Mouse (Mus musculus): ENCODE data around the gene Esyt1. TPM values are rescaled to one million over a fixed set of nuclear protein-coding genes. Genes with fewer than 3 reads are reported as not detected.

Gene Esyt1
- polyA plus RNA-seq, 1 experiment from 2014 or later, result 10.0 TPM

GRCm38 (mm10) chr10:128503532-128503931, 22.1 kb downstream of the Esyt1 start:
- no peak for ATAC-seq (ENCODE audit: low read depth)
- H3K27me3 ChIP-seq (ENCODE audit: control insufficient read depth, insufficient read depth, low read length), result no peaks in the 10 kb centered on the region
- no peaks in the 10 kb centered on the region for H3K9me3 ChIP-seq (ENCODE audit: control insufficient read depth, low read length)
- H3K4me1 ChIP-seq (ENCODE audit: control insufficient read depth, insufficient read depth, low read length), result peaks cover 6% of the 10 kb centered on the region; the same call in 1 of the 2 replicates
- no peak overlapping the region for H3K4me2 ChIP-seq (ENCODE audit: low read depth, low read length)
- H3K9ac ChIP-seq (replicated peaks; ENCODE audit: low read depth, low read length), result no peak overlapping the region
- no peak overlapping the region for H3K27ac ChIP-seq (ENCODE audit: low read depth, low read length)
- no peaks in the 10 kb centered on the region for H3K36me3 ChIP-seq (ENCODE audit: control insufficient read depth, insufficient read depth, low read length)
- no peak overlapping the region for H3K4me3 ChIP-seq (ENCODE audit: low read depth, low read length)
- 72% methylated on average over 8 of the region's 8 CpGs for WGBS

- Histone ChIP-seq H3K27me3 (ENCODE audit: control insufficient read depth, insufficient read depth, low read length) (no peaks in the 10 kb centered on the region), H3K4me2 (ENCODE audit: low read depth, low read length) (no peak overlapping the region), H3K36me3 (ENCODE audit: control insufficient read depth, insufficient read depth, low read length) (no peaks in the 10 kb centered on the region), H3K27ac (ENCODE audit: low read depth, low read length) (no peak overlapping the region), H3K9me3 (ENCODE audit: control insufficient read depth, low read length) (no peaks in the 10 kb centered on the region), H3K4me1 (ENCODE audit: control insufficient read depth, insufficient read depth, low read length) (peaks cover 6% of the 10 kb centered on the region; the same call in 1 of the 2 replicates), H3K4me3 (ENCODE audit: low read depth, low read length) (no peak overlapping the region), H3K9ac (replicated peaks; ENCODE audit: low read depth, low read length) (no peak overlapping the region)
- ATAC-seq (ENCODE audit: low read depth), result no peak
- 85% methylated on average over 5 of the region's 5 CpGs for WGBS
Observed at GRCm38 (mm10) chr10:128502341-128502740, 23.3 kb downstream of the Esyt1 start.

- peak overlapping the region; percentile 51 for H3K9ac ChIP-seq (replicated peaks; ENCODE audit: low read depth, low read length)
- H3K4me2 ChIP-seq (ENCODE audit: low read depth, low read length), result peak overlapping the region; percentile 77
- peaks cover 14% of the 10 kb centered on the region for H3K4me1 ChIP-seq (ENCODE audit: control insufficient read depth, insufficient read depth, low read length)
- ATAC-seq (ENCODE audit: low read depth), result peak; percentile 28; the same call in 1 of the 2 replicates
- H3K27ac ChIP-seq (ENCODE audit: low read depth, low read length), result peak overlapping the region; percentile 80
- 2% methylated on average over 21 of the region's 21 CpGs for WGBS
- H3K36me3 ChIP-seq (ENCODE audit: control insufficient read depth, insufficient read depth, low read length), result no peaks in the 10 kb centered on the region
- H3K4me3 ChIP-seq (ENCODE audit: low read depth, low read length), result peak overlapping the region; percentile 58
- no peaks in the 10 kb centered on the region for H3K9me3 ChIP-seq (ENCODE audit: control insufficient read depth, low read length)
- H3K27me3 ChIP-seq (ENCODE audit: control insufficient read depth, insufficient read depth, low read length), result no peaks in the 10 kb centered on the region
Observed at GRCm38 (mm10) chr10:128499116-128499671, 26.5 kb downstream of the Esyt1 start.

- ATAC-seq (ENCODE audit: low read depth), result peak; percentile 85
Observed at GRCm38 (mm10) chr10:128498590-128498989, 27.1 kb downstream of the Esyt1 start, which contains the start of gene Myl6b. TSS of gene Myl6b (minus strand) at chr10:128498685.

GRCm38 (mm10) chr10:128497134-128497737, 28.4 kb downstream of the Esyt1 start:
- Histone ChIP-seq H3K4me1 (ENCODE audit: control insufficient read depth, insufficient read depth, low read length) (peaks cover 17% of the 10 kb centered on the region), H3K27me3 (ENCODE audit: control insufficient read depth, insufficient read depth, low read length) (no peaks in the 10 kb centered on the region), H3K4me2 (ENCODE audit: low read depth, low read length) (0 out of 2 replicates have a peak overlapping the region, but pooled peaks have one; percentile 21), H3K36me3 (ENCODE audit: control insufficient read depth, insufficient read depth, low read length) (no peaks in the 10 kb centered on the region), H3K9me3 (ENCODE audit: control insufficient read depth, low read length) (no peaks in the 10 kb centered on the region), H3K9ac (replicated peaks; ENCODE audit: low read depth, low read length) (0 out of 2 replicates have a peak overlapping the region, but pooled peaks have one; percentile 5), H3K27ac (ENCODE audit: low read depth, low read length) (no peak overlapping the region), H3K4me3 (ENCODE audit: low read depth, low read length) (no peak overlapping the region)
- 45% methylated on average over 6 of the region's 6 CpGs for WGBS
- ATAC-seq (ENCODE audit: low read depth), result no peak

More at GRCm38 (mm10) chr10:128498590-128498989, 27.1 kb downstream of the Esyt1 start, which contains the start of gene Myl6b:
- Histone ChIP-seq H3K9ac (replicated peaks; ENCODE audit: low read depth, low read length) (peak within 1 kb of the TSS; percentile 51), H3K4me3 (ENCODE audit: low read depth, low read length) (peak within 1 kb of the TSS; percentile 58), H3K4me1 (ENCODE audit: control insufficient read depth, insufficient read depth, low read length) (peaks cover 14% of the 10 kb centered on the region), H3K9me3 (ENCODE audit: control insufficient read depth, low read length) (no peaks in the 10 kb centered on the region), H3K27me3 (ENCODE audit: control insufficient read depth, insufficient read depth, low read length) (no peaks in the 10 kb centered on the region), H3K36me3 (ENCODE audit: control insufficient read depth, insufficient read depth, low read length) (no peaks in the 10 kb centered on the region), H3K27ac (ENCODE audit: low read depth, low read length) (peak within 1 kb of the TSS; percentile 80), H3K4me2 (ENCODE audit: low read depth, low read length) (peak within 1 kb of the TSS; percentile 77)
- WGBS, result under 1% methylated on average over 27 of the region's 27 CpGs

- Histone ChIP-seq H3K9ac (replicated peaks; ENCODE audit: low read depth, low read length) (0 out of 2 replicates have a peak overlapping the region, but pooled peaks have one; percentile 5), H3K27me3 (ENCODE audit: control insufficient read depth, insufficient read depth, low read length) (no peaks in the 10 kb centered on the region), H3K4me2 (ENCODE audit: low read depth, low read length) (no peak overlapping the region), H3K36me3 (ENCODE audit: control insufficient read depth, insufficient read depth, low read length) (peaks cover under 1% of the 10 kb centered on the region; the same call in 1 of the 2 replicates), H3K4me3 (ENCODE audit: low read depth, low read length) (no peak overlapping the region), H3K4me1 (ENCODE audit: control insufficient read depth, insufficient read depth, low read length) (peaks cover 23% of the 10 kb centered on the region), H3K9me3 (ENCODE audit: control insufficient read depth, low read length) (no peaks in the 10 kb centered on the region), H3K27ac (ENCODE audit: low read depth, low read length) (no peak overlapping the region)
- 35% methylated on average over 6 of the region's 6 CpGs for WGBS
- no peak for ATAC-seq (ENCODE audit: low read depth)
Observed at GRCm38 (mm10) chr10:128496509-128497077, 29.1 kb downstream of the Esyt1 start.

- Histone ChIP-seq H3K9ac (replicated peaks; ENCODE audit: low read depth, low read length) (no peak overlapping the region), H3K4me1 (ENCODE audit: control insufficient read depth, insufficient read depth, low read length) (peaks cover 30% of the 10 kb centered on the region), H3K9me3 (ENCODE audit: control insufficient read depth, low read length) (no peaks in the 10 kb centered on the region), H3K4me3 (ENCODE audit: low read depth, low read length) (no peak overlapping the region), H3K27ac (ENCODE audit: low read depth, low read length) (no peak overlapping the region), H3K4me2 (ENCODE audit: low read depth, low read length) (no peak overlapping the region), H3K27me3 (ENCODE audit: control insufficient read depth, insufficient read depth, low read length) (no peaks in the 10 kb centered on the region), H3K36me3 (ENCODE audit: control insufficient read depth, insufficient read depth, low read length) (peaks cover 8% of the 10 kb centered on the region; the same call in 1 of the 2 replicates)
- WGBS, result 86% methylated on average over 4 of the region's 4 CpGs
- ATAC-seq (ENCODE audit: low read depth), result no peak
Observed at GRCm38 (mm10) chr10:128495903-128496302, 29.8 kb downstream of the Esyt1 start.

- 86% methylated on average over 2 of the region's 2 CpGs for WGBS
- no peaks in the 10 kb centered on the region for H3K27me3 ChIP-seq (ENCODE audit: control insufficient read depth, insufficient read depth, low read length)
- peaks cover 14% of the 10 kb centered on the region for H3K36me3 ChIP-seq (ENCODE audit: control insufficient read depth, insufficient read depth, low read length)
- no peak overlapping the region for H3K4me3 ChIP-seq (ENCODE audit: low read depth, low read length)
- no peaks in the 10 kb centered on the region for H3K9me3 ChIP-seq (ENCODE audit: control insufficient read depth, low read length)
- H3K4me1 ChIP-seq (ENCODE audit: control insufficient read depth, insufficient read depth, low read length), result peaks cover 30% of the 10 kb centered on the region
- H3K9ac ChIP-seq (replicated peaks; ENCODE audit: low read depth, low read length), result peak overlapping the region; percentile 50; the same call in 1 of the 2 replicates
- H3K27ac ChIP-seq (ENCODE audit: low read depth, low read length), result no peak overlapping the region; the same call in 1 of the 2 replicates
- peak overlapping the region; percentile 82; the same call in 1 of the 2 replicates for H3K4me2 ChIP-seq (ENCODE audit: low read depth, low read length)
- no peak for ATAC-seq (ENCODE audit: low read depth)
Observed at GRCm38 (mm10) chr10:128495270-128495669, 30.4 kb downstream of the Esyt1 start.

Data from neural tube, embryonic 14.5 days (tissue).